Mouse (Mus musculus) liver, postnatal 0 days (tissue): ENCODE data around the gene Kremen1. TPM values are rescaled to one million over a fixed set of nuclear protein-coding genes. Genes with fewer than 3 reads are reported as not detected.
A peak's percentile ranks its signal among the peaks of the same experiment; 100 is the strongest.

Experiments
- ATAC-seq: fragments of 200-750 bp; cut with Nextera tagmentation; 2 replicates; pipeline ENCODE4 v1.8.0; 2017; ENCODE audit warnings: mild to moderate bottlenecking, moderate library complexity
- DNase-seq: peaks from one replicate; pipeline ENCODE4 v3.0.0-alpha.2; 2016
- H3K27ac ChIP-seq: fragments of 300-500 bp; sonication (generic); 2 replicates; pipeline ENCODE4 v1.5.1; 2014; ENCODE audit warnings: antibody characterized with exemption, moderate library complexity, mild to moderate bottlenecking, low read depth
- H3K27me3 ChIP-seq: fragments of 300-500 bp; sonication (generic); 2 replicates; pipeline ENCODE4 v1.6.1; 2014; ENCODE audit warnings: low read length, control low read depth, mixed read lengths; ENCODE audit not compliant: insufficient read depth
- H3K36me3 ChIP-seq: fragments of 300-500 bp; sonication (generic); replicated peaks from 2 replicates; pipeline ENCODE4 v1.6.1; 2014; ENCODE audit warnings: mild to moderate bottlenecking, control low read depth, low read length, moderate library complexity, mixed read lengths; ENCODE audit not compliant: insufficient read depth
- H3K4me1 ChIP-seq: fragments of 300-500 bp; sonication (generic); 2 replicates; pipeline ENCODE4 v1.6.1; 2014; ENCODE audit warnings: antibody characterized with exemption, mild to moderate bottlenecking, control low read depth; ENCODE audit not compliant: insufficient read depth
- H3K4me2 ChIP-seq: fragments of 300-500 bp; sonication (generic); 2 replicates; pipeline ENCODE4 v1.6.1; 2014; ENCODE audit warnings: low read depth, mild to moderate bottlenecking, low read length, moderate library complexity, mixed read lengths
- H3K4me3 ChIP-seq: fragments of 300-500 bp; sonication (generic); 2 replicates; pipeline ENCODE4 v1.5.1; 2014; ENCODE audit warnings: low read depth, low read length
- H3K9ac ChIP-seq: fragments of 300-500 bp; sonication (generic); replicated peaks from 2 replicates; pipeline ENCODE4 v1.6.1; 2014; ENCODE audit warnings: mild to moderate bottlenecking, moderate library complexity
- H3K9me3 ChIP-seq: fragments of 300-500 bp; sonication (generic); 2 replicates; pipeline ENCODE4 v1.6.1; 2016; ENCODE audit warnings: mild to moderate bottlenecking, control low read depth, low read length, mixed read lengths
- CTCF ChIP-seq: sonication (generic); IDR thresholded peaks from 2 replicates; pipeline ENCODE4 v1.5.1; 2016; ENCODE audit warnings: antibody characterized with exemption, low read depth
- EP300 ChIP-seq: IDR thresholded peaks from 2 replicates; pipeline ENCODE4 v1.6.1; 2016; ENCODE audit warnings: antibody characterized with exemption, low read depth, mild to moderate bottlenecking
- WGBS: fragments of 180-500 bp; shearing (Covaris S2); extraction: QIAGEN DNeasy Blood & Tissue Kit; methylation state at CpG from one replicate; pipeline ENCODE4 v1.1.7; 2014; ENCODE audit not compliant: insufficient replicate concordance; 5-methylcytosine and 5-hydroxymethylcytosine counted together
- polyA plus RNA-seq: library from polyadenylated mRNA; unstranded; fragments of >200 nt; fragmentation: Nextera tagmentation; extraction: Ambion mirVana; gene quantifications from 2 replicates; pipeline ENCODE4 v1.2.1, GENCODE M21; 2015

Gene Kremen1
- polyA plus RNA-seq, 1 experiment from 2014 or later, result 2.2 TPM

GRCm38 (mm10) chr11:5280932-5281331, 19.6 kb upstream of the Kremen1 start:
- no peak overlapping the region for H3K4me2 ChIP-seq
- ATAC-seq, result no peak
- H3K9ac ChIP-seq, result no peak overlapping the region
- H3K27me3 ChIP-seq, result no peaks in the 10 kb centered on the region
- H3K27ac ChIP-seq, result no peak overlapping the region
- DNase-seq, result no peak
- no peaks in the 10 kb centered on the region for H3K4me1 ChIP-seq
- TF ChIP-seq CTCF (no peak), EP300 (no peak)
- peaks cover 15% of the 10 kb centered on the region; the same call in 1 of the 2 replicates for H3K36me3 ChIP-seq
- WGBS, result 82% methylated on average over 7 of the region's 7 CpGs
- no peak overlapping the region for H3K4me3 ChIP-seq
- H3K9me3 ChIP-seq, result no peaks in the 10 kb centered on the region

- Histone ChIP-seq H3K4me2 (no peak overlapping the region), H3K36me3 (peaks cover 11% of the 10 kb centered on the region; the same call in 1 of the 2 replicates), H3K27ac (no peak overlapping the region), H3K27me3 (no peaks in the 10 kb centered on the region), H3K9ac (no peak overlapping the region), H3K4me3 (no peak overlapping the region), H3K4me1 (no peaks in the 10 kb centered on the region; the same call in 1 of the 2 replicates), H3K9me3 (no peaks in the 10 kb centered on the region)
- 92% methylated on average over 2 of the region's 2 CpGs for WGBS
- TF ChIP-seq CTCF (no peak), EP300 (no peak)
- ATAC-seq, result no peak
- DNase-seq, result no peak
Measured at GRCm38 (mm10) chr11:5278463-5278862, 17.1 kb upstream of the Kremen1 start.

DNA sequence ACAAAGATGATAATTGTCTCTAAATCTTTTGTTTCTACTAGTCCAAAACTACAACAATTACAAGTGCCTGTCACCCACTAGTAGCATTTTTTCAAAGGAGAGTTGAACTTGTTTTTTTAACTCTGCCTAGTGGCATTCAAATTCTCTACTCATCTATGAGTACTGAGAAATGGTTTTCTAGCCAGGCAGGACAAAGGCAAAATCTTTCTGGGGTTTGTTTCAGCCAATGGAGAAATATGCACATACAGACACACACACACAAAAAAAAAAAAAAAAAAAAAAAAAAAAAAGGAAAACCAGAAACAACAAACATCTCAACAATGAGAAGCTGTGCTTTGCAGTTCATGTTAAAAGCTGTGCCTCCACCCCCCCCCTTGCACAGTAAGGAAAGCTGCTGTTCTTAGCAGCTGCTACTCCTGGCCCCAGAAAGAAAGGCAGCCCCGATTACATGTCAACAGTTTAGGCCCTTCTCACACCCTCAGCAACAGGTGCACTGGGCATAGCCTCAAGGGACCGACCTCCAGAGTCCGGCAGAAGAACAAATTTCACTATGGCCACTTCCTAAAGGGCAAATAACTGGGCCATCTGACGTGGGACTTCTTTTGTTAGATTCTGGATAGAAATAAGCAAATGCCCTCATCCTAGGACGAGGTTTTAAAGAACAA, 16.1 kb upstream of the Kremen1 start:
- H3K4me3 ChIP-seq, result no peak overlapping the region
- DNase-seq (no peak), ATAC-seq (no peak)
- peaks cover 8% of the 10 kb centered on the region; the same call in 1 of the 2 replicates for H3K36me3 ChIP-seq
- no peak for TF ChIP-seq EP300
- TF ChIP-seq CTCF, result no peak
- H3K4me1 ChIP-seq, result peaks cover 4% of the 10 kb centered on the region
- no peaks in the 10 kb centered on the region for H3K27me3 ChIP-seq
- no peaks in the 10 kb centered on the region for H3K9me3 ChIP-seq
- no peak overlapping the region for H3K27ac ChIP-seq
- no peak overlapping the region for H3K9ac ChIP-seq
- WGBS, result 77% methylated on average over 5 of the region's 5 CpGs
- H3K4me2 ChIP-seq, result no peak overlapping the region

GRCm38 (mm10) chr11:5275216-5275615, 13.9 kb upstream of the Kremen1 start:
- H3K27ac ChIP-seq, result no peak overlapping the region
- no peak for TF ChIP-seq CTCF
- no peak for TF ChIP-seq EP300
- H3K9ac ChIP-seq, result no peak overlapping the region
- WGBS, result 82% methylated on average over 4 of the region's 4 CpGs
- H3K4me2 ChIP-seq, result no peak overlapping the region
- no peak overlapping the region for H3K4me3 ChIP-seq
- peaks cover 15% of the 10 kb centered on the region for H3K4me1 ChIP-seq
- no peaks in the 10 kb centered on the region for H3K9me3 ChIP-seq
- ATAC-seq (no peak), DNase-seq (no peak)
- no peaks in the 10 kb centered on the region for H3K36me3 ChIP-seq
- H3K27me3 ChIP-seq, result no peaks in the 10 kb centered on the region

GRCm38 (mm10) chr11:5272536-5273234, 11.3 kb upstream of the Kremen1 start:
- Histone ChIP-seq H3K27me3 (no peaks in the 10 kb centered on the region), H3K4me1 (peaks cover 15% of the 10 kb centered on the region), H3K4me2 (no peak overlapping the region), H3K9ac (no peak overlapping the region), H3K4me3 (no peak overlapping the region), H3K9me3 (no peaks in the 10 kb centered on the region), H3K36me3 (no peaks in the 10 kb centered on the region), H3K27ac (no peak overlapping the region)
- DNase-seq (peak; percentile 36), ATAC-seq (no peak)
- WGBS, result 51% methylated on average over 9 of the region's 9 CpGs
- TF ChIP-seq CTCF (no peak), EP300 (no peak)

- H3K4me1 ChIP-seq, result peaks cover 15% of the 10 kb centered on the region
- 67% methylated on average over 4 of the region's 4 CpGs for WGBS
- DNase-seq (no peak), ATAC-seq (no peak)
- TF ChIP-seq CTCF (no peak), EP300 (no peak)
- no peaks in the 10 kb centered on the region for H3K36me3 ChIP-seq
- no peaks in the 10 kb centered on the region for H3K9me3 ChIP-seq
- H3K4me2 ChIP-seq, result no peak overlapping the region
- H3K4me3 ChIP-seq, result no peak overlapping the region
- H3K9ac ChIP-seq, result no peak overlapping the region
- H3K27ac ChIP-seq, result no peak overlapping the region
- no peaks in the 10 kb centered on the region for H3K27me3 ChIP-seq
Measured at GRCm38 (mm10) chr11:5272066-5272360, 10.7 kb upstream of the Kremen1 start.
